Mouse (Mus musculus): Measurements from ENCODE around the gene Akap6. TPM values are rescaled to one million over a fixed set of nuclear protein-coding genes. Genes with fewer than 3 reads are reported as not detected.

The Akap6 gene
- polyA plus RNA-seq, 1 experiment from 2014 or later = 19.4 TPM

DNA sequence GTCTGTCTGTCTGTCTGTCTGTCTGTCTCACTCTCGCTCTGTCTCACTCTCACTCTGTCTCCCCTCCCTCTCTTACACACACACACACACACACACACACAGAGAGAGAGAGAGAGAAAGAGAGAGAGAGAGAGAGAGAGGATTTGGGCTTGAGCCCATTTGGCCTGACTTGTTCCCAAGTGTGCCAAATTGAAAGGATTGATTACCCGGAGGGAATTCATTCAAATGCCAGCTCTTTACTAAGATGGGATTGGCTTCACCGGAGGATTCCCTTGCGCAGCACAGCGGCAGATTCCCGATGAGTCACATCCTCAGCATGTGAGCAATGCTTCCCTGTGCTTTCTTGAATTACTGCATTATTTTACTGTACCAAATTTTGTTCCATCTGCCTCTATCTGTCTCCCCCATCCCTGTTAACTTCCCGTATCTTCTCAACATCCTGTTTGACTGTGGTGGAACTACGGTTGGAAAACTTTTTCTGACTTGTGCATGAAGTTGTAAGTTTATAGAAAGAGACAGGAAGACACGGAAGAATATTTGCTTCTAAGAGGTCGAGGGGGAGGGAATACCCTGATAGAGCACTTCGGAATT, 447.4 kb downstream of the Akap6 start:
- Histone ChIP-seq H3K27ac (replicated peaks) (no peak overlapping the region), H3K4me3 (no peak overlapping the region), H3K4me2 (replicated peaks) (no peak overlapping the region), H3K9me3 (no peaks in the 10 kb centered on the region), H3K27me3 (no peaks in the 10 kb centered on the region), H3K36me3 (peaks cover 9% of the 10 kb centered on the region; the same call in 1 of the 2 replicates), H3K4me1 (peaks cover 20% of the 10 kb centered on the region), H3K9ac (replicated peaks) (no peak overlapping the region)
- 49% methylated on average over 11 of the region's 11 CpGs for WGBS
- ATAC-seq (replicated peaks) = peak; percentile 78

DNA sequence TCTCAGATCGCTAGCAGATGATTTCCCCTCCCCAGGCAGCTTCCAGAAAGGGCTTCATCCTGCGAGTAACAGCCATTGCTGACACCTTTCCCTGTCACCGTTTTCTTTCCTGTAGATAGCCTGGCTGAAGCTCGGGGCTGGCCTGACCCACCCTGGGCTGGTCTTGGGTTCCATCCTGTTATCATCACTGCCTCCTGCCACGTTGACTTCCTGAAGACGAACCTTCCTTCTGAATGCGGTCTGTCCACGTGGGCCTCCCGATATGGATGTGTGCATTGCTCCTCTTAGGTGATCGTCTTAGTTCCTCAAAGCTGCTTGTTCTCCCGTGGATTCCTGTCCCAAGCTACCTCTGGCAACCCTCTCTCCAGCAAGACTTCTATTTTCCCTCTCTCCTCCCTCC, 448.5 kb downstream of the Akap6 start:
- Histone ChIP-seq H3K27me3 (no peaks in the 10 kb centered on the region), H3K9me3 (no peaks in the 10 kb centered on the region), H3K36me3 (peaks cover 2% of the 10 kb centered on the region; the same call in 1 of the 2 replicates), H3K4me3 (no peak overlapping the region), H3K4me2 (replicated peaks) (no peak overlapping the region), H3K4me1 (peaks cover 20% of the 10 kb centered on the region), H3K27ac (replicated peaks) (no peak overlapping the region), H3K9ac (replicated peaks) (no peak overlapping the region)
- 91% methylated on average over 11 of the region's 11 CpGs for WGBS
- no peak for ATAC-seq (replicated peaks)

DNA sequence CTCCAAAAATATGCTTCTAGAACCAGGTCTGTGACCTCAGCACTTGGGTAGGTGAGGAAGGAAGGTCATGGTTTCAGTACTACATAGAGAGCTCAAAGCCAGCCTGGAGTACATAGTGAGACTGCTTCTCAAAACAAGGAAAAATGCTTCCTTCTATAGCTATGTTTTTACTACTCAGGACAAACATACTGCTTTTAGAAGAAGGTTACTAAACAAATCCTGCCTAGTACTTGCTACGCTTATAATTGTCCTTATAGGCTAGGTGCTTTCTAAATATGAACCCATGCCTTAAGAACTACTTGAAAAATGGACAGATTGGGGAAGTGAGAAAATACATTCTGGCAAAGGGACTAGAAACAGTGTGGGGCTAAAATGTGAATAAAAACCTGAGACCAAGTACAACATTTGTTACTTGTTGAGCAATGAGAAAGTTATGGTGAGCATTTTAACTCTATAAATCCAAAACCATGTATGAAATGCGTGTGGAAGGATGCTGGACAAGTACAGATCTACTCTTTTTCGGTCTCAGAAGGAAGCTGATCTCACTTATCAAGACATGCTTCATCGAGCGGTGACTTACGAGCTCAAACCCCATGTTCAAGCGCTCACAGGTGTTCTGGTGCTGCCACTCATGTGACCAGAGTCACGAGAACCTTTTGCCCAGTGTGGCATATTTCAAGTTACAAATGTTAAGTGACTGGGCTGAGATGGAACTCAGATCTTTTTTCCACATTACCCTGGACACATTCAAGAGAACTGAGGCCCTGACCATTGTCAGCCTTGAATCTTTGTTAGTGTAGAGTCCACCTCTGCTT, 469.2 kb downstream of the Akap6 start:
- Histone ChIP-seq H3K4me1 (no peaks in the 10 kb centered on the region), H3K27me3 (no peaks in the 10 kb centered on the region), H3K9me3 (no peaks in the 10 kb centered on the region), H3K27ac (replicated peaks) (no peak overlapping the region), H3K36me3 (no peaks in the 10 kb centered on the region), H3K9ac (replicated peaks) (no peak overlapping the region), H3K4me3 (no peak overlapping the region), H3K4me2 (replicated peaks) (no peak overlapping the region)
- 89% methylated on average over 8 of the region's 8 CpGs for WGBS
- ATAC-seq (replicated peaks) = no peak

DNA sequence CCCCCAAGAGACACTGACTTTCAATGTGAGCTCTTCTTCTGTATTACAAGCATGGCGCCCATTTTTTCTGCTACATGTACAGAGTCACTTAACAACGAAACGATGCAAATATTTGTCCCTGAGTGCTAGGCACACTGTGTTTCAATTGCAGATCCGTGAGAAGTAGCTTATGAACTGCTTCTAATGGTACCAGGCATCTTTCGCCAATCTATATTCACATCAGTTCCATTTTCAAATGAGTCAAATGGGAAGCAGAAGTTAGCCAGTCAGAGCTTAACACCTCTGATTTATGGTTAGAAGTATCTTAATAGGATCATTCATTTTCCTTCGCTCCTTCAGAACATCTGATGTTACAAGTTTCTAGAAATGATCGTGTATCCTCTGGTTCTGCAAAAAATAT, 492.3 kb downstream of the Akap6 start:
- Histone ChIP-seq H3K4me2 (replicated peaks) (no peak overlapping the region), H3K36me3 (no peaks in the 10 kb centered on the region), H3K9ac (replicated peaks) (no peak overlapping the region), H3K4me1 (no peaks in the 10 kb centered on the region), H3K27me3 (no peaks in the 10 kb centered on the region), H3K9me3 (no peaks in the 10 kb centered on the region), H3K4me3 (no peak overlapping the region), H3K27ac (replicated peaks) (no peak overlapping the region)
- WGBS = 93% methylated on average over 7 of the region's 7 CpGs
- ATAC-seq (replicated peaks) = no peak

DNA sequence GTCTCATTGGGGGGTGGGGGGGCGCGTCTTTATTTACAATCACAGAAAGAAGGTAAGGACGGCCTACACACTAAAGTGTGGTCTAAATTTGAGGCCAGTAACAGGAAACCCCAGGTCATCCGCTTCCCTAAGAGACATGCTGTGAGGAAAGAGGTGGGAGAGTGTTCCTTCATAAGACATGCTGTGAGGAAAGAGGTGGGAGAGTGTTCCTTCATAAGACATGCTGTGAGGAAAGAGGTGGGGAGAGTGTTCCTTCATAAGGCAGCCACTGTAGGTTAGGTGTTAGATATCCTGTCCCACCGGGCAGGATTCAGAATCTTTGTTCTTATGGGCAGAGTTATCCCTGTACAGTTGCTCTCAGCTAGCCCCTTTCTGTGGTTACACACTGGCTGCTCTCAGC, 494.5 kb downstream of the Akap6 start:
- Histone ChIP-seq H3K27ac (replicated peaks) (no peak overlapping the region), H3K36me3 (no peaks in the 10 kb centered on the region), H3K4me1 (no peaks in the 10 kb centered on the region), H3K4me3 (no peak overlapping the region), H3K27me3 (no peaks in the 10 kb centered on the region), H3K9me3 (no peaks in the 10 kb centered on the region), H3K4me2 (replicated peaks) (no peak overlapping the region), H3K9ac (replicated peaks) (no peak overlapping the region)
- 83% methylated on average over 5 of the region's 5 CpGs for WGBS
- ATAC-seq (replicated peaks) = no peak

Other genes starting within 250 kb of the Akap6 start
- 37.1 and 37.2 TPM in 2 replicates for gene Arhgap5, start 195.4 kb upstream of the Akap6 start, polyA plus RNA-seq (2015; fragmentation: Nextera tagmentation; extraction: Ambion mirVana)